Comparison of ENCODE assay signal across 13 mouse cellular contexts in the genomic region with DNA sequence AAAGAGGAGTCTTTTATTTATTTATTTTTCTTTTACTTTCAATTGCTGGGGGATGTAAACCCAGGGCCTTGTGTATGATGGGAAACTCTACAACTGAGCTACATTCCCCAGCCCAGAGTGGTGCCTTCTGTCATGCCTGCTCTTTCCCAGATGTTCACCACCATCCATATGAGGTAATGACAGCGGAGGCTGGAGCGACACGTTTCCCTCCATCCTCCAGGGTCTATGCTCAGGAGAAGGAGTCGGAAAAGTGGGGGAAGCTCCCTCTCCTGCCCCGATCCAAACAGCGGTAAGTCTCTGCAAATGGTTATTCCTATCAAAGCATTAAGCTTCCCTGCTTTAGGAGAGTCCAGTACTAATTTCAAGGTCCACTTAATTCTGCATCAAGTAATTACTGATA.
DNase-seq lines count a peak whose midpoint lies in the region; ATAC-seq and TF ChIP-seq lines count a peak whose summit lies in the region.
"Had no signal": no experiment of that assay in that cellular context is flagged by ENCODE, and none has a peak within 500 bp of the region (broad histone marks: within the 10 kb centered on the region; RNA-seq: fewer than 3 reads in every experiment).

No protein-coding gene starts in this region.

- no peak overlapping the region; the same call in 1 of the 2 replicates for H3K4me2 ChIP-seq in kidney, embryonic 14.5 days (replicated peaks; ENCODE audit: low read depth, low read length)
- 0 out of 2 replicates have a peak overlapping the region, but pooled peaks have one; percentile 23 for H3K4me2 ChIP-seq in embryonic facial prominence, embryonic 14.5 days (ENCODE audit: low read depth, low read length)
- peak overlapping the region; percentile 35 for H3K4me2 ChIP-seq in limb, embryonic 14.5 days (replicated peaks; ENCODE audit: low read depth, low read length, severe bottlenecking)
- H3K4me2 ChIP-seq: intestine, embryonic 15.5 days; lung, embryonic 15.5 days; stomach, embryonic 15.5 days had no signal

- H3K27me3 ChIP-seq in kidney, embryonic 14.5 days (ENCODE audit: control insufficient read depth, insufficient read depth, low read length), result no peaks in the 10 kb centered on the region
- no peaks in the 10 kb centered on the region for H3K27me3 ChIP-seq in embryonic facial prominence, embryonic 14.5 days (replicated peaks; ENCODE audit: control insufficient read depth, insufficient read depth, low read length)
- H3K27me3 ChIP-seq in limb, embryonic 14.5 days (ENCODE audit: control insufficient read depth, insufficient read depth, low read length), result no peaks in the 10 kb centered on the region
- H3K27me3 ChIP-seq: intestine, embryonic 15.5 days; lung, embryonic 15.5 days; stomach, embryonic 15.5 days had no signal

- 45% methylated on average over 6 of the region's 6 CpGs for WGBS in kidney, embryonic 14.5 days
- 60% methylated on average over 6 of the region's 6 CpGs for WGBS in embryonic facial prominence, embryonic 14.5 days
- 38% methylated on average over 6 of the region's 6 CpGs for WGBS in limb, embryonic 14.5 days

- H3K4me3 ChIP-seq in kidney, embryonic 14.5 days (ENCODE audit: low read length), result no peak overlapping the region
- H3K4me3 ChIP-seq in embryonic facial prominence, embryonic 14.5 days (ENCODE audit: low read depth, low read length), result no peak overlapping the region
- no peak overlapping the region for H3K4me3 ChIP-seq in limb, embryonic 14.5 days (replicated peaks; ENCODE audit: low read length)
- H3K4me3 ChIP-seq: intestine, embryonic 15.5 days; lung, embryonic 15.5 days; stomach, embryonic 15.5 days had no signal

- no peak overlapping the region for H3K27ac ChIP-seq in kidney, embryonic 14.5 days (ENCODE audit: low read depth, low read length)
- peak overlapping the region; percentile 40; the same call in 1 of the 2 replicates for H3K27ac ChIP-seq in embryonic facial prominence, embryonic 14.5 days (replicated peaks; ENCODE audit: low read depth, low read length)
- H3K27ac ChIP-seq in limb, embryonic 14.5 days (replicated peaks; ENCODE audit: low read depth, low read length), result 0 out of 2 replicates have a peak overlapping the region, but pooled peaks have one; percentile 28
- H3K27ac ChIP-seq: intestine, embryonic 15.5 days; lung, embryonic 15.5 days; stomach, embryonic 15.5 days had no signal

- H3K9me3 ChIP-seq in kidney, embryonic 14.5 days (ENCODE audit: control insufficient read depth, low read length), result no peaks in the 10 kb centered on the region
- no peaks in the 10 kb centered on the region for H3K9me3 ChIP-seq in embryonic facial prominence, embryonic 14.5 days (ENCODE audit: control insufficient read depth, low read length)
- no peaks in the 10 kb centered on the region for H3K9me3 ChIP-seq in limb, embryonic 14.5 days (ENCODE audit: control insufficient read depth, low read length)
- H3K9me3 ChIP-seq: intestine, embryonic 15.5 days; lung, embryonic 15.5 days; stomach, embryonic 15.5 days had no signal

- peaks cover 10% of the 10 kb centered on the region for H3K4me1 ChIP-seq in kidney, embryonic 14.5 days (ENCODE audit: control insufficient read depth, insufficient read depth, low read length)
- peaks cover 13% of the 10 kb centered on the region for H3K4me1 ChIP-seq in embryonic facial prominence, embryonic 14.5 days (ENCODE audit: control insufficient read depth, insufficient read depth, low read length)
- peaks cover 21% of the 10 kb centered on the region for H3K4me1 ChIP-seq in limb, embryonic 14.5 days (ENCODE audit: control insufficient read depth, insufficient read depth, low read length)
- H3K4me1 ChIP-seq: intestine, embryonic 15.5 days; lung, embryonic 15.5 days; stomach, embryonic 15.5 days had no signal

- H3K36me3 ChIP-seq in kidney, embryonic 14.5 days (ENCODE audit: control insufficient read depth, insufficient read depth, low read length), result no peaks in the 10 kb centered on the region
- no peaks in the 10 kb centered on the region for H3K36me3 ChIP-seq in embryonic facial prominence, embryonic 14.5 days (ENCODE audit: control insufficient read depth, insufficient read depth, low read length)
- no peaks in the 10 kb centered on the region for H3K36me3 ChIP-seq in limb, embryonic 14.5 days (ENCODE audit: control insufficient read depth, insufficient read depth, low read length)
- H3K36me3 ChIP-seq: intestine, embryonic 15.5 days; lung, embryonic 15.5 days; stomach, embryonic 15.5 days had no signal

- TF ChIP-seq POLR2A in limb, embryonic 14.5 days (IDR thresholded peaks at IDR 0.05; ENCODE audit: borderline replicate concordance, extremely low read depth, insufficient read depth, insufficient read length), result no peak

- no peak for DNase-seq in kidney, adult 18-20 months
- no peak for DNase-seq in embryonic facial prominence, embryonic 14.5 days (ENCODE audit: low spot score)
- DNase-seq in forelimb bud, embryonic 11.5 days (ENCODE audit: low read depth, low spot score), result peak; percentile 20
- no peak for DNase-seq in limb, embryonic 14.5 days (ENCODE audit: low spot score)
- no peak for DNase-seq in natural killer cell, adult 2 months (ENCODE audit: low spot score in 2 of 2)
- no peak for DNase-seq in retina, embryonic 14.5 days (ENCODE audit: low spot score)
- DNase-seq in ovary, adult 18-20 months (ENCODE audit: low spot score), result no peak
- DNase-seq: B cell, adult 2 months; thymus, postnatal 25 days had no signal

- peak; percentile 26; the same call in 1 of the 2 replicates for ATAC-seq in kidney, embryonic 14.5 days (ENCODE audit: low FRiP score, low TSS enrichment)
- peak; percentile 20; the same call in 1 of the 2 replicates for ATAC-seq in embryonic facial prominence, embryonic 14.5 days (ENCODE audit: low read depth)
- no peak for ATAC-seq in limb, embryonic 14.5 days (ENCODE audit: low FRiP score, low read depth)

- H3K9ac ChIP-seq in kidney, embryonic 14.5 days (ENCODE audit: low read depth, low read length), result no peak overlapping the region
- no peak overlapping the region for H3K9ac ChIP-seq in embryonic facial prominence, embryonic 14.5 days (ENCODE audit: low read depth, low read length)
- no peak overlapping the region for H3K9ac ChIP-seq in limb, embryonic 14.5 days (ENCODE audit: low read depth, low read length, severe bottlenecking)
- H3K9ac ChIP-seq: intestine, embryonic 15.5 days; lung, embryonic 15.5 days; stomach, embryonic 15.5 days had no signal
